Mouse (Mus musculus) heart, adult 18-20 months (tissue): ENCODE data around the gene Gm20431. TPM values are rescaled to one million over a fixed set of nuclear protein-coding genes. Genes with fewer than 3 reads are reported as not detected.
A peak's percentile ranks its signal among the peaks of the same experiment; 100 is the strongest.
"Not testable (repeated sequence)": the region's sequence is repeated elsewhere in the genome, so short reads cannot be mapped to it uniquely, and the experiment has no call there.

Source experiments
- DNase-seq, 2 experiments: peaks; one replicate each; pipeline ENCODE4 v3.0.0; 2021 to 2022; ENCODE audit warnings: mixed read lengths in 1 of 2
- total RNA-seq, 2 experiments: library from RNA; stranded (reverse); gene quantifications; 2 replicates each; pipeline ENCODE4 v1.2.3; 2021

Gm20431 gene
- total RNA-seq, 2 experiments from 2014 or later, result 9.3 to 17.0 TPM

GRCm38 (mm10) chr2:167630421-167630820 lies 30.9 kb downstream of the Gm20431 start:
- DNase-seq, result no peak

- no peak for DNase-seq
Observed at GRCm38 (mm10) chr2:167629665-167630209, 31.6 kb downstream of the Gm20431 start.

GRCm38 (mm10) chr2:167628872-167629271 lies 32.4 kb downstream of the Gm20431 start:
- DNase-seq, result peak; percentile 61 to 69

GRCm38 (mm10) chr2:167627019-167627418 lies 34.3 kb downstream of the Gm20431 start:
- no peak for DNase-seq

- no peak for DNase-seq
Observed at GRCm38 (mm10) chr2:167625670-167626069, 35.6 kb downstream of the Gm20431 start.

GRCm38 (mm10) chr2:167624368-167625075 lies 36.8 kb downstream of the Gm20431 start:
- DNase-seq, result no peak

- no peak for DNase-seq
Observed at GRCm38 (mm10) chr2:167622965-167623364, 38.3 kb downstream of the Gm20431 start.

GRCm38 (mm10) chr2:167622352-167622751 lies 38.9 kb downstream of the Gm20431 start:
- no peak for DNase-seq

- no peak for DNase-seq
Observed at GRCm38 (mm10) chr2:167621255-167622087, 39.8 kb downstream of the Gm20431 start.

GRCm38 (mm10) chr2:167617472-167617871 lies 43.8 kb downstream of the Gm20431 start:
- DNase-seq, result no peak

- DNase-seq, result no peak
Observed at GRCm38 (mm10) chr2:167617034-167617433, 44.3 kb downstream of the Gm20431 start.

GRCm38 (mm10) chr2:167613335-167613734 lies 48.0 kb downstream of the Gm20431 start:
- not testable (repeated sequence) for DNase-seq

GRCm38 (mm10) chr2:167612122-167612521 lies 49.2 kb downstream of the Gm20431 start:
- DNase-seq, result no peak

GRCm38 (mm10) chr2:167611287-167611686 lies 50.0 kb downstream of the Gm20431 start:
- DNase-seq, result no peak

GRCm38 (mm10) chr2:167606745-167607123 lies 54.6 kb downstream of the Gm20431 start:
- DNase-seq, result no peak

GRCm38 (mm10) chr2:167605817-167606744 lies 55.2 kb downstream of the Gm20431 start:
- DNase-seq, result no peak

- peak; percentile 90 to 97 for DNase-seq
Observed at GRCm38 (mm10) chr2:167605178-167605794, 56.0 kb downstream of the Gm20431 start.

- DNase-seq, result no peak
Observed at GRCm38 (mm10) chr2:167602978-167603377, 58.3 kb downstream of the Gm20431 start.

- DNase-seq, result no peak
Observed at GRCm38 (mm10) chr2:167602364-167602763, 58.9 kb downstream of the Gm20431 start.

GRCm38 (mm10) chr2:167600481-167600995 lies 60.8 kb downstream of the Gm20431 start:
- no peak for DNase-seq

- DNase-seq, result no peak
Observed at GRCm38 (mm10) chr2:167599917-167600316, 61.4 kb downstream of the Gm20431 start.
